Mouse (Mus musculus): ENCODE measurements around the gene Fam78a. TPM values are rescaled to one million over a fixed set of nuclear protein-coding genes. Genes with fewer than 3 reads are reported as not detected.

The Fam78a gene
- polyA plus RNA-seq (2014; fragmentation: Nextera tagmentation; extraction: Ambion mirVana): 0.91 and 1.3 TPM in 2 replicates

GRCm38 (mm10) chr2:32084111-32084871, at the start of gene Fam78a:
Fam78a (minus strand) TSS chr2:32084857.
- H3K9me3 ChIP-seq (ENCODE audit: control insufficient read depth, low read length): no peaks in the 10 kb centered on the region
- no peaks in the 10 kb centered on the region for H3K36me3 ChIP-seq (ENCODE audit: control insufficient read depth, insufficient read depth, low read length)
- H3K4me3 ChIP-seq (ENCODE audit: low read depth, low read length): peak within 1 kb of the TSS; percentile 50
- H3K4me1 ChIP-seq (replicated peaks; ENCODE audit: control insufficient read depth, insufficient read depth, low read length): peaks cover 11% of the 10 kb centered on the region
- H3K27me3 ChIP-seq (ENCODE audit: control insufficient read depth, insufficient read depth, low read length): peaks cover 47% of the 10 kb centered on the region
- no peak within 1 kb of the TSS for H3K27ac ChIP-seq (ENCODE audit: low read depth, low read length)
- H3K9ac ChIP-seq (ENCODE audit: low read depth, low read length): peak within 1 kb of the TSS; percentile 47
- ATAC-seq (ENCODE audit: low FRiP score) (peak; percentile 68), DNase-seq (ENCODE audit: low spot score) (peak; percentile 59)
- peak within 1 kb of the TSS; percentile 100 for H3K4me2 ChIP-seq (replicated peaks; ENCODE audit: low read depth, low read length)
- under 1% methylated on average over 54 of the region's 68 CpGs for WGBS

GRCm38 (mm10) chr2:32134039-32134438, 49.4 kb upstream of the Fam78a start:
- ATAC-seq (ENCODE audit: low FRiP score): no peak
- Histone ChIP-seq H3K9me3 (ENCODE audit: control insufficient read depth, low read length) (no peaks in the 10 kb centered on the region), H3K36me3 (ENCODE audit: control insufficient read depth, insufficient read depth, low read length) (no peaks in the 10 kb centered on the region), H3K4me1 (replicated peaks; ENCODE audit: control insufficient read depth, insufficient read depth, low read length) (no peaks in the 10 kb centered on the region), H3K4me3 (ENCODE audit: low read depth, low read length) (no peak overlapping the region), H3K9ac (ENCODE audit: low read depth, low read length) (no peak overlapping the region), H3K27me3 (ENCODE audit: control insufficient read depth, insufficient read depth, low read length) (no peaks in the 10 kb centered on the region), H3K4me2 (replicated peaks; ENCODE audit: low read depth, low read length) (no peak overlapping the region), H3K27ac (ENCODE audit: low read depth, low read length) (no peak overlapping the region)
- 3% methylated on average over 2 of the region's 2 CpGs for WGBS
- DNase-seq (ENCODE audit: low spot score): peak; percentile 87

DNA sequence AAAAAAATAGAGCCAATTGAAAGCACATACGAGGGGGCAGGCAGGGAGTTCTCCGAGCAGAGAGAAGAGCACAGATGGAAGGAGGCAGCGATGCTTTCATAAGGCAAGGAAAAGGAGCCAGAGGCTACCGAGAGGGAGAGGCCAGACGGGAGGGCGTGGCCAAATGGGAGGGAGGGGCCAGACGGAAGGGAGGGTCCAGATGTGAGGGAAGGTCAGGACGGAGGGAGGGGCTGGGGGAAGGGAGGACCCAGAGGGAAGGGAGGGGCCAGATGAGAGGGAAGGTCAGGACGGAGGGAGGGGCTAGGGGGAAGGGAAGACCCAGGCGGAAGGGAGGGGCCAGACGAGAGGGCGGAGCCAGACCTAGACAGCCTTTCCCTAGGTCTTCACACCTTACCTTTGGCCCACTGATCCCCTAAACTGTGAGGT, 47.9 kb upstream of the Fam78a start:
- Histone ChIP-seq H3K36me3 (ENCODE audit: control insufficient read depth, insufficient read depth, low read length) (no peaks in the 10 kb centered on the region), H3K9ac (ENCODE audit: low read depth, low read length) (no peak overlapping the region), H3K27me3 (ENCODE audit: control insufficient read depth, insufficient read depth, low read length) (no peaks in the 10 kb centered on the region), H3K27ac (ENCODE audit: low read depth, low read length) (no peak overlapping the region), H3K4me3 (ENCODE audit: low read depth, low read length) (no peak overlapping the region), H3K4me1 (replicated peaks; ENCODE audit: control insufficient read depth, insufficient read depth, low read length) (no peaks in the 10 kb centered on the region), H3K9me3 (ENCODE audit: control insufficient read depth, low read length) (no peaks in the 10 kb centered on the region), H3K4me2 (replicated peaks; ENCODE audit: low read depth, low read length) (no peak overlapping the region)
- WGBS: 2% methylated on average over 12 of the region's 12 CpGs
- DNase-seq (ENCODE audit: low spot score) (peak; percentile 78), ATAC-seq (ENCODE audit: low FRiP score) (0 out of 2 replicates have a peak, but pooled peaks have one; percentile 2)

DNA sequence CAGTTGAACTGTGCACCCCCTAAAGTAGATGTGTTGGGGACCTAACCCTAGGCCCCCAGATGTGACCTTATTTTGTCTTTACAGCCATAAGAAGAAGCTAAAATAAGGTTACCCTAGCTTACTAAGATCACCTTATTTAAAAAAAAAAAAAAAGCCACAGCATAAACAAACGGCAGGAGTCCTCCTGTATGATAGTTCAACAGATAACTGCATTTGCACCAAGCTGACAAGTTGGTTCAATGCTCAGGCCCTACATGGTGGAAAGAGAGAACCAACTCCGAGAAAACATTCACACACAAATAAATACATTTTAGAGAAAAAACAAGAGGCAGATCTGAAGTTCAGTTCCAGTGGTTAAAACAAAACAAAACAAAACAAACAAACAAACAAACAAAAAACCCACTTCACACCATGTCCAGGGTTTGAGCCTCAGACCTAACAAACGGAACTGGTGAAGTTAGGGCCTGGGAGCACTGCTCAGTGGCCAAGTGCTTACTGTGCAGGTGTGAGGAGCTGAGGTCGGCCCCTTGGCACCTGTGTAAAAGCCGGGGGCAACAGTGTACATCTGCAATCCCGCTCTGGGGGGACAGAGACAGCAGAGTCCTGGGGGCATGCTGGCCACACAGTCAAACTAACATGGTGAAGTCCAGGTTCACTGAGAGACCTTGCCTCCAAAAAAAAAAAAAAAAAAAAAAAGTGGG, 47.4 kb upstream of the Fam78a start:
- no peaks in the 10 kb centered on the region for H3K27me3 ChIP-seq (ENCODE audit: control insufficient read depth, insufficient read depth, low read length)
- no peaks in the 10 kb centered on the region for H3K9me3 ChIP-seq (ENCODE audit: control insufficient read depth, low read length)
- H3K4me2 ChIP-seq (replicated peaks; ENCODE audit: low read depth, low read length): no peak overlapping the region
- no peak overlapping the region for H3K27ac ChIP-seq (ENCODE audit: low read depth, low read length)
- no peaks in the 10 kb centered on the region for H3K4me1 ChIP-seq (replicated peaks; ENCODE audit: control insufficient read depth, insufficient read depth, low read length)
- ATAC-seq (ENCODE audit: low FRiP score) (0 out of 2 replicates have a peak, but pooled peaks have one; percentile 14), DNase-seq (ENCODE audit: low spot score) (no peak)
- H3K4me3 ChIP-seq (ENCODE audit: low read depth, low read length): no peak overlapping the region
- WGBS: 58% methylated on average over 6 of the region's 6 CpGs
- H3K9ac ChIP-seq (ENCODE audit: low read depth, low read length): no peak overlapping the region
- H3K36me3 ChIP-seq (ENCODE audit: control insufficient read depth, insufficient read depth, low read length): no peaks in the 10 kb centered on the region

GRCm38 (mm10) chr2:32131205-32131834, 46.7 kb upstream of the Fam78a start:
- 88% methylated on average over 9 of the region's 9 CpGs for WGBS
- no peaks in the 10 kb centered on the region for H3K9me3 ChIP-seq (ENCODE audit: control insufficient read depth, low read length)
- no peak overlapping the region for H3K9ac ChIP-seq (ENCODE audit: low read depth, low read length)
- H3K4me1 ChIP-seq (replicated peaks; ENCODE audit: control insufficient read depth, insufficient read depth, low read length): no peaks in the 10 kb centered on the region
- H3K4me3 ChIP-seq (ENCODE audit: low read depth, low read length): no peak overlapping the region
- ATAC-seq (ENCODE audit: low FRiP score) (no peak), DNase-seq (ENCODE audit: low spot score) (no peak)
- no peak overlapping the region for H3K4me2 ChIP-seq (replicated peaks; ENCODE audit: low read depth, low read length)
- no peaks in the 10 kb centered on the region for H3K36me3 ChIP-seq (ENCODE audit: control insufficient read depth, insufficient read depth, low read length)
- no peak overlapping the region for H3K27ac ChIP-seq (ENCODE audit: low read depth, low read length)
- H3K27me3 ChIP-seq (ENCODE audit: control insufficient read depth, insufficient read depth, low read length): no peaks in the 10 kb centered on the region

- ATAC-seq (ENCODE audit: low FRiP score) (no peak), DNase-seq (ENCODE audit: low spot score) (peak; percentile 70)
- 36% methylated on average over 6 of the region's 6 CpGs for WGBS
- Histone ChIP-seq H3K4me3 (ENCODE audit: low read depth, low read length) (no peak overlapping the region), H3K9me3 (ENCODE audit: control insufficient read depth, low read length) (no peaks in the 10 kb centered on the region), H3K4me2 (replicated peaks; ENCODE audit: low read depth, low read length) (no peak overlapping the region), H3K9ac (ENCODE audit: low read depth, low read length) (no peak overlapping the region), H3K36me3 (ENCODE audit: control insufficient read depth, insufficient read depth, low read length) (no peaks in the 10 kb centered on the region), H3K4me1 (replicated peaks; ENCODE audit: control insufficient read depth, insufficient read depth, low read length) (no peaks in the 10 kb centered on the region), H3K27me3 (ENCODE audit: control insufficient read depth, insufficient read depth, low read length) (no peaks in the 10 kb centered on the region), H3K27ac (ENCODE audit: low read depth, low read length) (no peak overlapping the region)
These were observed 45.8 kb upstream of the Fam78a start for GRCm38 (mm10) chr2:32130435-32130834.

DNA sequence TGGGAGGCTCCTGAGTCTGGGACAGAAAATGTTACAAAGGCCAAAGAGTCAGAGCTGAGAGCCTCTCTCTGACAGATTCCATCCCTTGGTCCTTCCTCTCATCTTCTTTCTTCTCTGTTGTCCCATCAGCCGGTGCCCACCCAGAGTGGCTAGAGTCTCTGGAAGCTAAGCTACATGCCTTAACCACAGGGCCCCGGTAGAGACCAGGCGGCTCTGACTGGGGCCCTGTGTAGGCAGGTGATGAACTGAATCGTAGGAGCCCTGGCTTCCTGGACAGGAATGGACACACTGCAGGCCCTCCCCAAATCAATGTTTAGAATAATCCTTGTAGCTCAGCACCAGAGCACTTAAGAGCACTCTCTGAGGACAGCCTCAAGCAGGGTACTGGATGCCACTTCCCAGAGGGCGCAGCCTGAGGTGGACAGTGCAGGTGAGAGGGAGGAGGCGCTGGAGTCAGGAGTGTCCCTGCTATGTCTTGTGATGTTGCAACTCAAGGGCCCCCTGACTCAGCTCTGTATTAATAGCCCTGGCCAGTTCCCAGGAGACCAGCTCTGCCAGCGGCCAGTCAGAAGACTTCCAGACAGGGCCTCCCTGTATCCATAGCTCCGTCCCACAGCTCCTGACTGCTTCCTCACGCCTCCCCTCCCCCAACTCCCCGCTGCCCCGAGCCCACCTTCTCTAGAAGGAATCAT, 44.9 kb upstream of the Fam78a start:
- Histone ChIP-seq H3K4me1 (replicated peaks; ENCODE audit: control insufficient read depth, insufficient read depth, low read length) (no peaks in the 10 kb centered on the region), H3K36me3 (ENCODE audit: control insufficient read depth, insufficient read depth, low read length) (no peaks in the 10 kb centered on the region), H3K27ac (ENCODE audit: low read depth, low read length) (no peak overlapping the region), H3K9ac (ENCODE audit: low read depth, low read length) (no peak overlapping the region), H3K4me3 (ENCODE audit: low read depth, low read length) (no peak overlapping the region), H3K27me3 (ENCODE audit: control insufficient read depth, insufficient read depth, low read length) (no peaks in the 10 kb centered on the region), H3K9me3 (ENCODE audit: control insufficient read depth, low read length) (no peaks in the 10 kb centered on the region), H3K4me2 (replicated peaks; ENCODE audit: low read depth, low read length) (no peak overlapping the region)
- WGBS: 64% methylated on average over 11 of the region's 11 CpGs
- no peak for ATAC-seq (ENCODE audit: low FRiP score)
- DNase-seq (ENCODE audit: low spot score): no peak

DNA sequence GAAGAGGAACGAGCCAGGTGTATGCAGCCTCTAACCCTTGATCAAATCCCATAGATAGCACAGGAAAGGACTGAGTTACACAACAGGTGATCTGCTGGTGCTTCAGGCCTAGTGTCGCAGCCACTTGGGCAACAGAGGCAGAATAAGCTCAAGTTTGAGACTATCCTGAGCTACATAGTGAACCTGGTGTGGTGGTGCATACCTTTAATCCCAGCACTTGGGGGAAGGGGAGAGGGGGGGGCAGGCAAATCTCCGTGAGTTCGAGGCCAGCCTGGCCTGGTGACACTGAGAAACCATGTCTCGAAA, 43.8 kb upstream of the Fam78a start:
- ATAC-seq (ENCODE audit: low FRiP score) (no peak), DNase-seq (ENCODE audit: low spot score) (no peak)
- Histone ChIP-seq H3K36me3 (ENCODE audit: control insufficient read depth, insufficient read depth, low read length) (no peaks in the 10 kb centered on the region), H3K4me2 (replicated peaks; ENCODE audit: low read depth, low read length) (no peak overlapping the region), H3K27ac (ENCODE audit: low read depth, low read length) (no peak overlapping the region), H3K4me1 (replicated peaks; ENCODE audit: control insufficient read depth, insufficient read depth, low read length) (no peaks in the 10 kb centered on the region), H3K9me3 (ENCODE audit: control insufficient read depth, low read length) (no peaks in the 10 kb centered on the region), H3K27me3 (ENCODE audit: control insufficient read depth, insufficient read depth, low read length) (no peaks in the 10 kb centered on the region), H3K9ac (ENCODE audit: low read depth, low read length) (no peak overlapping the region), H3K4me3 (ENCODE audit: low read depth, low read length) (no peak overlapping the region)
- 88% methylated on average over 5 of the region's 5 CpGs for WGBS
